Mouse (Mus musculus): ENCODE data around the gene Amotl1. TPM values are rescaled to one million over a fixed set of nuclear protein-coding genes. Genes with fewer than 3 reads are reported as not detected.

Amotl1 gene
- polyA plus RNA-seq, 1 experiment from 2014 or later: 27.4 TPM

- Histone ChIP-seq H3K27ac (replicated peaks) (peak overlapping the region; percentile 99), H3K4me1 (peaks cover 54% of the 10 kb centered on the region), H3K4me3 (peak overlapping the region; percentile 99), H3K27me3 (replicated peaks; ENCODE audit: low read depth, poor library complexity, severe bottlenecking) (peaks cover 8% of the 10 kb centered on the region; the same call in 1 of the 2 replicates), H3K36me3 (replicated peaks) (peaks cover 6% of the 10 kb centered on the region), H3K9me3 (0 out of 2 replicates have a peak, but pooled peaks cover 3% of the 10 kb centered on the region)
- DNase-seq (ENCODE audit: low spot score): peak; percentile 65
- under 1% methylated on average over 50 of the region's 50 CpGs for WGBS
These were observed 30.5 kb downstream of the Amotl1 start for GRCm38 (mm10) chr9:14614205-14614930.

GRCm38 (mm10) chr9:14613308-14614204 is 31.3 kb downstream of the Amotl1 start:
- peak overlapping the region; percentile 99 for H3K27ac ChIP-seq (replicated peaks)
- 9% methylated on average over 15 of the region's 15 CpGs for WGBS
- peak overlapping the region; percentile 99 for H3K4me3 ChIP-seq
- H3K36me3 ChIP-seq (replicated peaks): peaks cover 6% of the 10 kb centered on the region
- peaks cover 62% of the 10 kb centered on the region for H3K4me1 ChIP-seq
- 0 out of 2 replicates have a peak, but pooled peaks cover 3% of the 10 kb centered on the region for H3K9me3 ChIP-seq
- H3K27me3 ChIP-seq (replicated peaks; ENCODE audit: low read depth, poor library complexity, severe bottlenecking): peaks cover 8% of the 10 kb centered on the region; the same call in 1 of the 2 replicates
- DNase-seq (ENCODE audit: low spot score): no peak

GRCm38 (mm10) chr9:14612588-14612987 is 32.3 kb downstream of the Amotl1 start:
- H3K36me3 ChIP-seq (replicated peaks): peaks cover 14% of the 10 kb centered on the region
- H3K4me3 ChIP-seq: peak overlapping the region; percentile 99
- H3K9me3 ChIP-seq: 0 out of 2 replicates have a peak, but pooled peaks cover 3% of the 10 kb centered on the region
- H3K27ac ChIP-seq (replicated peaks): peak overlapping the region; percentile 99
- no peak for DNase-seq (ENCODE audit: low spot score)
- peaks cover 8% of the 10 kb centered on the region; the same call in 1 of the 2 replicates for H3K27me3 ChIP-seq (replicated peaks; ENCODE audit: low read depth, poor library complexity, severe bottlenecking)
- H3K4me1 ChIP-seq: peaks cover 72% of the 10 kb centered on the region

GRCm38 (mm10) chr9:14608521-14608920 is 36.3 kb downstream of the Amotl1 start:
- DNase-seq (ENCODE audit: low spot score): peak; percentile 31
- WGBS: 39% methylated on average over 5 of the region's 5 CpGs
- H3K9me3 ChIP-seq: no peaks in the 10 kb centered on the region
- H3K27me3 ChIP-seq (replicated peaks; ENCODE audit: low read depth, poor library complexity, severe bottlenecking): no peaks in the 10 kb centered on the region
- H3K27ac ChIP-seq (replicated peaks): 0 out of 2 replicates have a peak overlapping the region, but pooled peaks have one; percentile 19
- H3K4me1 ChIP-seq: peaks cover 61% of the 10 kb centered on the region
- H3K4me3 ChIP-seq: no peak overlapping the region
- peaks cover 50% of the 10 kb centered on the region for H3K36me3 ChIP-seq (replicated peaks)

- Histone ChIP-seq H3K4me3 (no peak overlapping the region), H3K4me1 (peaks cover 50% of the 10 kb centered on the region), H3K36me3 (replicated peaks) (peaks cover 61% of the 10 kb centered on the region), H3K27ac (replicated peaks) (0 out of 2 replicates have a peak overlapping the region, but pooled peaks have one; percentile 36), H3K9me3 (no peaks in the 10 kb centered on the region), H3K27me3 (replicated peaks; ENCODE audit: low read depth, poor library complexity, severe bottlenecking) (no peaks in the 10 kb centered on the region)
- DNase-seq (ENCODE audit: low spot score): no peak
- 58% methylated on average over 3 of the region's 3 CpGs for WGBS
These were observed 37.4 kb downstream of the Amotl1 start for GRCm38 (mm10) chr9:14607464-14607863.

GRCm38 (mm10) chr9:14605992-14606391 is 38.9 kb downstream of the Amotl1 start:
- peaks cover 37% of the 10 kb centered on the region for H3K4me1 ChIP-seq
- peaks cover 68% of the 10 kb centered on the region for H3K36me3 ChIP-seq (replicated peaks)
- H3K27ac ChIP-seq (replicated peaks): no peak overlapping the region
- 94% methylated on average over 4 of the region's 4 CpGs for WGBS
- H3K9me3 ChIP-seq: no peaks in the 10 kb centered on the region
- H3K27me3 ChIP-seq (replicated peaks; ENCODE audit: low read depth, poor library complexity, severe bottlenecking): no peaks in the 10 kb centered on the region
- no peak overlapping the region for H3K4me3 ChIP-seq
- DNase-seq (ENCODE audit: low spot score): no peak

GRCm38 (mm10) chr9:14604363-14604762 is 40.5 kb downstream of the Amotl1 start:
- Histone ChIP-seq H3K36me3 (replicated peaks) (peaks cover 74% of the 10 kb centered on the region), H3K27ac (replicated peaks) (no peak overlapping the region), H3K4me1 (peaks cover 24% of the 10 kb centered on the region), H3K27me3 (replicated peaks; ENCODE audit: low read depth, poor library complexity, severe bottlenecking) (no peaks in the 10 kb centered on the region), H3K4me3 (no peak overlapping the region), H3K9me3 (no peaks in the 10 kb centered on the region)
- 85% methylated on average over 3 of the region's 3 CpGs for WGBS
- DNase-seq (ENCODE audit: low spot score): no peak

- no peak for DNase-seq (ENCODE audit: low spot score)
- whole genome bisulfite sequencing: 83% methylated on average over 4 of the region's 4 CpGs
- Histone ChIP-seq H3K36me3 (replicated peaks) (peaks cover 80% of the 10 kb centered on the region), H3K9me3 (no peaks in the 10 kb centered on the region), H3K27ac (replicated peaks) (no peak overlapping the region), H3K4me1 (peaks cover 19% of the 10 kb centered on the region), H3K27me3 (replicated peaks; ENCODE audit: low read depth, poor library complexity, severe bottlenecking) (no peaks in the 10 kb centered on the region), H3K4me3 (no peak overlapping the region)
These were observed 41.4 kb downstream of the Amotl1 start for GRCm38 (mm10) chr9:14603475-14603874.

- DNase-seq (ENCODE audit: low spot score): no peak
- peaks cover 73% of the 10 kb centered on the region for H3K36me3 ChIP-seq (replicated peaks)
These were observed 45.1 kb downstream of the Amotl1 start for GRCm38 (mm10) chr9:14599799-14600198.

GRCm38 (mm10) chr9:14598157-14598556 is 46.7 kb downstream of the Amotl1 start:
- Histone ChIP-seq H3K4me3 (no peak overlapping the region), H3K27ac (replicated peaks) (no peak overlapping the region), H3K27me3 (replicated peaks; ENCODE audit: low read depth, poor library complexity, severe bottlenecking) (no peaks in the 10 kb centered on the region), H3K9me3 (no peaks in the 10 kb centered on the region), H3K4me1 (peaks cover 4% of the 10 kb centered on the region; the same call in 1 of the 2 replicates), H3K36me3 (replicated peaks) (peaks cover 73% of the 10 kb centered on the region)
- DNase-seq (ENCODE audit: low spot score): no peak
- WGBS: 94% methylated on average over 2 of the region's 2 CpGs

More at GRCm38 (mm10) chr9:14599799-14600198, 45.1 kb downstream of the Amotl1 start:
- H3K4me1 ChIP-seq: peaks cover 4% of the 10 kb centered on the region; the same call in 1 of the 2 replicates
- WGBS: 91% methylated on average over 5 of the region's 5 CpGs
- no peak overlapping the region for H3K4me3 ChIP-seq
- H3K27me3 ChIP-seq (replicated peaks; ENCODE audit: low read depth, poor library complexity, severe bottlenecking): no peaks in the 10 kb centered on the region
- H3K9me3 ChIP-seq: no peaks in the 10 kb centered on the region
- no peak overlapping the region for H3K27ac ChIP-seq (replicated peaks)

- WGBS: 96% methylated on average over 3 of the region's 3 CpGs
- peaks cover 73% of the 10 kb centered on the region for H3K36me3 ChIP-seq (replicated peaks)
- H3K9me3 ChIP-seq: no peaks in the 10 kb centered on the region
- no peak overlapping the region for H3K4me3 ChIP-seq
- no peak for DNase-seq (ENCODE audit: low spot score)
- H3K27ac ChIP-seq (replicated peaks): no peak overlapping the region
- no peaks in the 10 kb centered on the region for H3K27me3 ChIP-seq (replicated peaks; ENCODE audit: low read depth, poor library complexity, severe bottlenecking)
- H3K4me1 ChIP-seq: peaks cover 4% of the 10 kb centered on the region; the same call in 1 of the 2 replicates
These were observed 47.4 kb downstream of the Amotl1 start for GRCm38 (mm10) chr9:14597429-14597828.

GRCm38 (mm10) chr9:14596858-14597257 is 48.0 kb downstream of the Amotl1 start:
- H3K4me3 ChIP-seq: no peak overlapping the region
- H3K36me3 ChIP-seq (replicated peaks): peaks cover 77% of the 10 kb centered on the region
- H3K4me1 ChIP-seq: peaks cover 4% of the 10 kb centered on the region; the same call in 1 of the 2 replicates
- H3K9me3 ChIP-seq: no peaks in the 10 kb centered on the region
- DNase-seq (ENCODE audit: low spot score): no peak
- no peaks in the 10 kb centered on the region for H3K27me3 ChIP-seq (replicated peaks; ENCODE audit: low read depth, poor library complexity, severe bottlenecking)
- no peak overlapping the region for H3K27ac ChIP-seq (replicated peaks)
- WGBS: 92% methylated on average over 7 of the region's 7 CpGs
